Mouse (Mus musculus) bone marrow, adult 2 months (tissue): Measurements from ENCODE around the gene Tma7. TPM values are rescaled to one million over a fixed set of nuclear protein-coding genes. Genes with fewer than 3 reads are reported as not detected.
A peak's percentile ranks its signal among the peaks of the same experiment; 100 is the strongest.

Source experiments
- H3K27ac ChIP-seq: fragments of 200-500 bp; 2 replicates; pipeline ENCODE4 v1.5.1; 2012; ENCODE audit warnings: low read depth, mild to moderate bottlenecking, control low read depth, inconsistent platforms, low read length; ENCODE audit not compliant: control insufficient read depth, poor library complexity, insufficient read depth
- H3K4me1 ChIP-seq: fragments of 200-500 bp; 2 replicates; pipeline ENCODE4 v1.6.1; 2011; ENCODE audit warnings: low read length; ENCODE audit not compliant: control insufficient read depth, insufficient read depth
- H3K4me3 ChIP-seq: fragments of 200-500 bp; replicated peaks from 2 replicates; pipeline ENCODE3; 2011; ENCODE audit warnings: mild to moderate bottlenecking, low read depth, low read length, control low read depth; ENCODE audit not compliant: control insufficient read depth
- CTCF ChIP-seq: fragments of 200-500 bp; IDR thresholded peaks from 2 replicates; pipeline ENCODE4 v1.5.1; 2011; ENCODE audit warnings: low read length, control low read depth; ENCODE audit not compliant: control insufficient read depth, insufficient read depth
- POLR2A ChIP-seq: fragments of 200-500 bp; IDR thresholded peaks from 2 replicates; pipeline ENCODE4 v1.6.1; 2011; ENCODE audit warnings: low read depth, mild to moderate bottlenecking, control low read depth, low read length, borderline replicate concordance; ENCODE audit not compliant: control insufficient read depth
- WGBS: fragments of 180-500 bp; shearing (Covaris S2); methylation state at CpG from one replicate; pipeline ENCODE4 v1.1.7; 2018; 5-methylcytosine and 5-hydroxymethylcytosine counted together
- polyA plus RNA-seq: library from polyadenylated mRNA; stranded (reverse); fragments of >200 nt; gene quantifications from 2 replicates; pipeline ENCODE4 v1.2.4, GENCODE M21; 2011; ENCODE audit warnings: low replicate concordance; ENCODE audit not compliant: missing spikeins, insufficient read depth, insufficient read length

Gene Tma7
- polyA plus RNA-seq, 1 experiment, result 254 TPM

GRCm38 (mm10) chr9:109080516-109080915, 1.9 kb downstream of the Tma7 start:
- Histone ChIP-seq H3K4me3 (no peak overlapping the region), H3K4me1 (peaks cover 5% of the 10 kb centered on the region), H3K27ac (no peak overlapping the region)
- TF ChIP-seq POLR2A (no peak), CTCF (no peak)
- WGBS, result 90% methylated on average over 3 of the region's 3 CpGs

GRCm38 (mm10) chr9:109073661-109074573, 8.5 kb downstream of the Tma7 start, which contains the start of gene Atrip:
Atrip (minus strand) TSS chr9:109074124.
- WGBS, result under 1% methylated on average over 57 of the region's 57 CpGs
- H3K4me1 ChIP-seq, result peaks cover 4% of the 10 kb centered on the region; the same call in 1 of the 2 replicates
- TF ChIP-seq POLR2A (peak; percentile 75; the same call in 1 of the 2 replicates), CTCF (no peak)
- H3K27ac ChIP-seq, result peak within 1 kb of the TSS; percentile 84
- H3K4me3 ChIP-seq, result peak within 1 kb of the TSS; percentile 86

- TF ChIP-seq CTCF (no peak), POLR2A (no peak)
- Histone ChIP-seq H3K27ac (no peak overlapping the region), H3K4me3 (no peak overlapping the region), H3K4me1 (peaks cover 2% of the 10 kb centered on the region; the same call in 1 of the 2 replicates)
- 97% methylated on average over 3 of the region's 3 CpGs for WGBS
Observed at GRCm38 (mm10) chr9:109068095-109068735, 14.2 kb downstream of the Tma7 start.

DNA sequence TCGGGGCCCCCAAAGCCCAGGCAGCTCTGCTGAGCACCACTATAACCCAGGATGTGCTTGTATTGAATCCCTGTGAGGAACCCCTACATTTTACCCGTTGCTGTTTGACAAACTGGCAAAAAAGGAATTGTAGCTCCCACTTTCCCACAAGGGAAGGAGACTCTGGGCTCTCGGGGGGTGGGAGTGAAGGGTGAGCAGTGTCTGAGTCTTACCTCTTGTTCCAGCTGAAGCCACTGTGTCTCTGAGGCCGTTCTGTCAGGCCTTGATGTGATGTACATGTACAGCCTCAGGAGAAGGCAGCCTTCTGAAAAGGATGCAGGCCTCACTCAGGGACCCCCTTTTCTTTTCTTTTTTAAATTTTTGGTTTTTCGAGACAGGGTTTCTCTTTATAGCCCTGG, 21.5 kb downstream of the Tma7 start:
- no peak overlapping the region for H3K27ac ChIP-seq
- 84% methylated on average over 5 of the region's 5 CpGs for WGBS
- peaks cover 8% of the 10 kb centered on the region; the same call in 1 of the 2 replicates for H3K4me1 ChIP-seq
- no peak overlapping the region for H3K4me3 ChIP-seq
- no peak for TF ChIP-seq POLR2A
- no peak for TF ChIP-seq CTCF

- no peak overlapping the region for H3K27ac ChIP-seq
- peak; percentile 16; the same call in 1 of the 2 replicates for TF ChIP-seq POLR2A
- TF ChIP-seq CTCF, result no peak
- peaks cover 10% of the 10 kb centered on the region for H3K4me1 ChIP-seq
- 85% methylated on average over 16 of the region's 16 CpGs for WGBS
- no peak overlapping the region for H3K4me3 ChIP-seq
Observed at GRCm38 (mm10) chr9:109060184-109060897, 22.0 kb downstream of the Tma7 start.

DNA sequence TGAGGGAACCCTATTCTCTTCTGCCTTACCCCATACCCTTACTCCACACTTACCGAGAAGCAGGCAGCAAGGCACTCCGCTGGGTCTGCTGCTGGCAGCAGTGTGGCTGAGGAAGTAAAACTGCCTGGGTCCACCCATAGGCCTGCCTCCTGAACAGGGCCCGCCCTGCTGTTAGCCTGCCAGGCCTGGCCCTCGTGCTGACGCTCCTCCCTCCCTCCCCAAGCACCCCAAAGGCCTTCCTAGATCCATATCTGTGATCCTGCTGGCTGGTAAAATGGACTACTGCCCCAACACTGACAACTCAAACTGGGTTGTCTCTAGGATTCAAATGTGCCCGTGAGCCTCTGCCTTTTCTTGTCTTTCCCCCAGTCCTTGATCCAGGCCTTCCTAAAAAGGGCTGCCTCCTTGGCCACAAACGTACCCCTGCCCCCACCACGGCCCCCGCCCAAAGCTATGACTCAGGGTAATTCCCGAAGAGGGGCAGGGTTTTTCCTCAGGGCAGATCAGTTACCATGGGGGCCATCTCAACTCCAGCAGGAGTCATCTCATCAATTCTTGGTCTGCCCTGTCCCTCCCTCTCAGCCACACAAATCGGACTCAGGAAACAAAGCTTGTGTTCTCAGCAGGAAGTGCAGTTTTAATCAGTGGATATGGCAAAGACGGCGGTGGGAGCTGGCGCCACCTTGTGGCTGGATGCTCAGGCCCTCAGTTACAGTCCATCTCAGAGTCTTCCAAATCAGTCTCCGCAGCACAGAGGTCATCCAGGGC, 23.1 kb downstream of the Tma7 start, which contains the start of gene Trex1:
Gene Trex1 (minus strand): TSS at position 599 of the 768 bp plus-strand sequence.
- Histone ChIP-seq H3K4me3 (peak within 1 kb of the TSS; percentile 61), H3K4me1 (peaks cover 11% of the 10 kb centered on the region), H3K27ac (peak within 1 kb of the TSS; percentile 78)
- peak; percentile 99 for TF ChIP-seq CTCF
- peak; percentile 99 for TF ChIP-seq POLR2A
- 2% methylated on average over 15 of the region's 15 CpGs for WGBS

- TF ChIP-seq CTCF (no peak), POLR2A (peak; percentile 36; the same call in 1 of the 2 replicates)
- Histone ChIP-seq H3K27ac (peak overlapping the region; percentile 78), H3K4me3 (peak overlapping the region; percentile 61), H3K4me1 (peaks cover 11% of the 10 kb centered on the region)
- WGBS, result 69% methylated on average over 19 of the region's 19 CpGs
Observed at GRCm38 (mm10) chr9:109058006-109058765, 24.2 kb downstream of the Tma7 start.
